Mouse (Mus musculus) lung, embryonic 16.5 days (tissue): Measurements from ENCODE around the gene Tuba3a. TPM values are rescaled to one million over a fixed set of nuclear protein-coding genes. Genes with fewer than 3 reads are reported as not detected.

Source experiments
- ATAC-seq: fragments of 200-750 bp; cut with Nextera tagmentation; 2 replicates; pipeline ENCODE4 v1.8.0; 2017; ENCODE audit warnings: low read depth, mild to moderate bottlenecking, moderate library complexity
- H3K27ac ChIP-seq: fragments of 300-500 bp; sonication (generic); 2 replicates; pipeline ENCODE4 v1.5.1; 2014; ENCODE audit warnings: mild to moderate bottlenecking, control low read depth, low read length
- H3K27me3 ChIP-seq: fragments of 300-500 bp; sonication (generic); 2 replicates; pipeline ENCODE4 v1.6.1; 2014; ENCODE audit warnings: low read depth, low read length, mixed read lengths; ENCODE audit not compliant: control insufficient read depth, insufficient read depth
- H3K36me3 ChIP-seq: fragments of 300-500 bp; sonication (generic); 2 replicates; pipeline ENCODE4 v1.6.1; 2014; ENCODE audit warnings: low read length; ENCODE audit not compliant: control insufficient read depth, insufficient read depth
- H3K4me1 ChIP-seq: fragments of 300-500 bp; sonication (generic); replicated peaks from 2 replicates; pipeline ENCODE4 v1.6.1; 2014; ENCODE audit warnings: low read length, mixed read lengths; ENCODE audit not compliant: control insufficient read depth, insufficient read depth
- H3K4me2 ChIP-seq: fragments of 300-500 bp; sonication (generic); 2 replicates; pipeline ENCODE4 v1.6.1; 2014; ENCODE audit warnings: low read depth, low read length, control low read depth
- H3K4me3 ChIP-seq: fragments of 300-500 bp; sonication (generic); 2 replicates; pipeline ENCODE4 v1.5.1; 2014; ENCODE audit warnings: mild to moderate bottlenecking, low read length, control low read depth
- H3K9ac ChIP-seq: fragments of 300-500 bp; sonication (generic); 2 replicates; pipeline ENCODE4 v1.6.1; 2014; ENCODE audit warnings: low read length, control low read depth
- H3K9me3 ChIP-seq: fragments of 300-500 bp; sonication (generic); 2 replicates; pipeline ENCODE4 v1.6.1; 2016; ENCODE audit warnings: low read length; ENCODE audit not compliant: control insufficient read depth
- WGBS: fragments of 180-500 bp; shearing (Covaris S2); extraction: QIAGEN DNeasy Blood & Tissue Kit; methylation state at CpG from one replicate; pipeline ENCODE4 v1.1.7; 2014; 5-methylcytosine and 5-hydroxymethylcytosine counted together
- polyA plus RNA-seq: library from polyadenylated mRNA; unstranded; fragments of >200 nt; fragmentation: Nextera tagmentation; extraction: Ambion mirVana; gene quantifications from 2 replicates; pipeline ENCODE4 v1.2.1, GENCODE M21; 2015

The Tuba3a gene
- polyA plus RNA-seq, 1 experiment from 2014 or later = 0.16 TPM

DNA sequence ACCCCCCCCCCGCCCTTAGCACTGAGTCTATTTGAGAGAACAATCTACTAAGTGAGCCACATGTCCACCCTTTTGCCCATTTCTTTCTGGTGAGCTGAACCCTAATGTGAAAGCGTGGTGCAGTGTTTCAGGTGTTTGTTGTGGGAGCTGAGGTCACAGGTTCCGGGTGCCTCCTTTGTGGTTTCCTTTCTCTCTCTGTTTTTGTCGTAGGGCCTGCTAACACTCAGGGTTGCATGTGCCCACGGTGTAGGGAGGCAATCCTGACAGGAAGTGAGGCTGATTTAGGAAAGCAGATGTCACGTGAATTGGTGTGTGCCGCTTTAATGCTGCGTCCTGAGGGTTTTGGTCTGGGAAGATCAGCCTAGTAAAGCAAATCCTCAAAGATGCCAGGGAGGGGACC lies 44.3 kb downstream of the Tuba3a start:
- no peak for ATAC-seq
- no peaks in the 10 kb centered on the region for H3K9me3 ChIP-seq
- H3K4me2 ChIP-seq = no peak overlapping the region
- no peaks in the 10 kb centered on the region for H3K27me3 ChIP-seq
- WGBS = 73% methylated on average over 8 of the region's 8 CpGs
- no peaks in the 10 kb centered on the region; the same call in 1 of the 2 replicates for H3K4me1 ChIP-seq
- no peak overlapping the region for H3K9ac ChIP-seq
- no peak overlapping the region for H3K4me3 ChIP-seq
- H3K36me3 ChIP-seq = no peaks in the 10 kb centered on the region
- no peak overlapping the region for H3K27ac ChIP-seq

DNA sequence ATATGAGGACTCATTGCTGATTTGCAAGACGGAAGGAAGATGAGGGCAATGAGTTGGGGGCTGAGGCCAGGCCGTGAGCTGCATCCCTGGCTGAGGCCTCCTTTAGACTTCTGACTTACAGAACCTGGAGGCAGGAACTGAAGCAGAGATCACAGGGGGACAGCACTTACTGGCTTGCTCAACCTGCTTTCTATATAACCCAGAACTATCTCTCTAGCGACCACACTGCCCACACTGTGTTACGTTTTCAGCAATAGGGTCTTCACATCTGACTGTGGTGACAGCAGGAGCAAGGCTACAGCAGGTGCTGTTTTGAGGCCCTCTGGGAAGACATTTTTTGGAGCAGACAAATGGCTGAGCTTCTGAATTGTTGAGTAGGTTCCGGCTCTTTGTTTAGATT lies 45.2 kb downstream of the Tuba3a start:
- no peak overlapping the region for H3K27ac ChIP-seq
- no peak overlapping the region for H3K9ac ChIP-seq
- ATAC-seq = no peak
- WGBS = 68% methylated on average over 5 of the region's 5 CpGs
- H3K4me2 ChIP-seq = no peak overlapping the region
- H3K27me3 ChIP-seq = no peaks in the 10 kb centered on the region
- H3K9me3 ChIP-seq = no peaks in the 10 kb centered on the region
- H3K4me1 ChIP-seq = no peaks in the 10 kb centered on the region; the same call in 1 of the 2 replicates
- no peak overlapping the region for H3K4me3 ChIP-seq
- no peaks in the 10 kb centered on the region for H3K36me3 ChIP-seq

DNA sequence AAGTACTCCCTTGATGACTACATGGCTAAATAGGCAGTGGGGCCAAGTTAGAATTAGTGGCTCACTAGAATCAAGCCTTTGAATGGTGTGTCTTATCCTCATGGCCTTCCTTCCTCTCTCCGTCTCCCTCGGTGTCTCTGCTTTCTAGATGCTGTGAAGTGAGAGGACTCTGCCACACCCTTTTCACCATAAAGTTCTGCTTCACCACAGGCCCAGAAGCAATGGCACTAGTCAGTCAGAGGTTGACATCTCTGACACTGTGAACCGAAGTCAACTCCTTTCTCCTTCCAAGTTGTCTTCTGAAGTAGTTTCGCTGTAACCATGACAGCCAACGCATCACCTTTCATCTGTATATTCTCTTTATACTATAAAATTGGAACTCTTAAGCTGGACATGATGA lies 46.3 kb downstream of the Tuba3a start:
- Histone ChIP-seq H3K27me3 (no peaks in the 10 kb centered on the region), H3K4me2 (no peak overlapping the region), H3K4me1 (peaks cover 2% of the 10 kb centered on the region; the same call in 1 of the 2 replicates), H3K4me3 (no peak overlapping the region), H3K27ac (no peak overlapping the region), H3K9ac (no peak overlapping the region), H3K9me3 (no peaks in the 10 kb centered on the region), H3K36me3 (no peaks in the 10 kb centered on the region)
- WGBS = 89% methylated on average over 5 of the region's 5 CpGs
- ATAC-seq = no peak

DNA sequence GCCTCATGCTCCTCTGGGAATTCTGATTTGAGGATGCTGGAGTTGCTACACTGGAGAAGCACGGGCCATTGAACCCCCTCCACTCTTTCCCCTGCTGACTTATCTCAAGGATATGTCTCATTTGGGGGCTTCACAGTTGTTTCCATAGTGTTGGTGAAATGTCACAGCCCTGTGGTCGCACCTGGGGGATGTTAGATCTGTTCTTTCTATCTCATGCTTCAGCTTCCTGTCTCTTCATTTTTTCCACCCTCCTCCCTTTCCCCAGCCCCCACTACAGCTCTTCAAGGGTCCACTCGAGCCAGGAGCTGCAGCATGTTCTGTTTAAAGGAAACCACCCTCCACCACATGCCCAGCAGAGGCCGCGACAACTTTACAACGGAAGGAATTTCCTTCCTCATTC lies 47.4 kb downstream of the Tuba3a start:
- no peak overlapping the region for H3K27ac ChIP-seq
- no peaks in the 10 kb centered on the region for H3K9me3 ChIP-seq
- H3K27me3 ChIP-seq = no peaks in the 10 kb centered on the region
- H3K4me1 ChIP-seq = peaks cover 8% of the 10 kb centered on the region; the same call in 1 of the 2 replicates
- no peak overlapping the region for H3K9ac ChIP-seq
- ATAC-seq = peak; percentile 34; the same call in 1 of the 2 replicates
- no peak overlapping the region for H3K4me3 ChIP-seq
- 27% methylated on average over 6 of the region's 6 CpGs for WGBS
- H3K4me2 ChIP-seq = no peak overlapping the region
- no peaks in the 10 kb centered on the region for H3K36me3 ChIP-seq

DNA sequence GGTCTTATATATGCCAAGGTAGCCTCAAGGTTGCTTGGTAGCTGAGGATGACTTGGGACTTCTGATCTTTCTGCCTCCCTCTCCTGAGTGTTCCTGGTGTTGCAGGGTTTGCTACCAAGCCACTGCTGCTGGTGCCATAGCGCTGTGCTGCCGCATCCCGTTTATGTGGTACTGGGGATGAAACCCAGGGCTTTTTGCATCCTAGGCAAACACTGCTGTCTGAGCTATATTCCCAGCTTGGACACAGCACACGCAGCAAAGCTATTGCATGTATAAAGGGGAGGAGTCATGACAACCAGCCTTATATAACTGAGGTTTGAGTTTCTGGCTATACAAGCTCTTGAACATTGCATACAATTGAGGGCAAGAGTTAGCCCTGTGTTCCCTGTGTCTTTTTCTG lies 48.4 kb downstream of the Tuba3a start:
- Histone ChIP-seq H3K27me3 (no peaks in the 10 kb centered on the region), H3K9ac (no peak overlapping the region), H3K4me3 (no peak overlapping the region), H3K27ac (no peak overlapping the region), H3K36me3 (no peaks in the 10 kb centered on the region), H3K9me3 (no peaks in the 10 kb centered on the region), H3K4me1 (peaks cover 9% of the 10 kb centered on the region; the same call in 1 of the 2 replicates), H3K4me2 (no peak overlapping the region)
- whole genome bisulfite sequencing = 76% methylated on average over 4 of the region's 4 CpGs
- ATAC-seq = no peak

DNA sequence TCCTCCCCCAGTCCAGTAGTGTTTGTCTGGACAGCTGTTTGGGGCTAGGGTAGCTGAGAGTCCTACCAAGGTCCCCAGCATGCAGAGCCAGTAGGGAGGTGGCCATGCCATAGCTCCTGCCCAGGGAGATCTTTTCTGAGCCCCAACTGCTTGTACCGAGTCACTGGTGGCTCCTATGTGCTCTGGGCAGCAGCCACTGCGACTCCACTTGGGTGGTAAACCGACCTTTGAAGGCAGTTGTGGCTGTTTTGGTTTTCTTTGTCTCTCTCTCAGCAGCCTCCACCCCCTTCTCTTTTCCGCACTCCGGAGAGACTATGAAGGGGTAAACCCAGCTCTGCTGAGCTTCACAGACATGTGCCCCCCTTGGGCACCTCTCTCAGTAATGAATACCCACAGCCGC lies 49.1 kb downstream of the Tuba3a start, which contains the start of gene Cd27:
Gene Cd27 (minus strand): TSS at position 229 of the 400 bp plus-strand sequence.
- H3K4me3 ChIP-seq = no peak within 1 kb of the TSS

DNA sequence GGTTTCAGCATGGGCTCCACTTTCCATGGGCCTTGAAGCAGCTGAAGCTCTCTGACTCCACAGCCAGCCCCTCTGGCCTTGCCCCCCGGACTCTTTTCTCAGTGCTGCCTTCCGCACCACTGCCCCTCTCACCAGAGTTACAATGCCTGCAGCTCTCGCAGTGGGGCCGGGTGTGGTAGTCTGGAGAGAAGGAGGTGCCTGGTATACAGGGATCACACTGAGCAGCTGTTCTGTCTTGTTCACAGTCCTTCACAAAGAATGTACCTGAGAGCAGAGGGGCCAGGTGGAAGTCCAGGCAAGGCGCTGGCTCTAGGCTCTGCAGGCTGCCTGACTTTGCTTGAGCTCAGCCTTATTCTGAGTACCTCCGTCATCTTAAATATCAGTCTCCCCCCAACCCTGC lies 49.5 kb downstream of the Tuba3a start:
- 77% methylated on average over 6 of the region's 6 CpGs for WGBS
- Histone ChIP-seq H3K27me3 (no peaks in the 10 kb centered on the region), H3K4me3 (no peak overlapping the region), H3K27ac (no peak overlapping the region), H3K9ac (0 out of 2 replicates have a peak overlapping the region, but pooled peaks have one; percentile 2), H3K9me3 (no peaks in the 10 kb centered on the region), H3K4me1 (peaks cover 16% of the 10 kb centered on the region; the same call in 1 of the 2 replicates), H3K4me2 (no peak overlapping the region), H3K36me3 (no peaks in the 10 kb centered on the region)
- ATAC-seq = no peak

More for the DNA sequence above, 49.1 kb downstream of the Tuba3a start, which contains the start of gene Cd27:
- no peak for ATAC-seq
- no peaks in the 10 kb centered on the region for H3K9me3 ChIP-seq
- WGBS = 47% methylated on average over 6 of the region's 6 CpGs
- H3K4me2 ChIP-seq = no peak within 1 kb of the TSS
- no peaks in the 10 kb centered on the region for H3K27me3 ChIP-seq
- peak within 1 kb of the TSS; percentile 34; the same call in 1 of the 2 replicates for H3K9ac ChIP-seq
- H3K4me1 ChIP-seq = peaks cover 15% of the 10 kb centered on the region; the same call in 1 of the 2 replicates
- no peaks in the 10 kb centered on the region for H3K36me3 ChIP-seq
- H3K27ac ChIP-seq = no peak within 1 kb of the TSS

DNA sequence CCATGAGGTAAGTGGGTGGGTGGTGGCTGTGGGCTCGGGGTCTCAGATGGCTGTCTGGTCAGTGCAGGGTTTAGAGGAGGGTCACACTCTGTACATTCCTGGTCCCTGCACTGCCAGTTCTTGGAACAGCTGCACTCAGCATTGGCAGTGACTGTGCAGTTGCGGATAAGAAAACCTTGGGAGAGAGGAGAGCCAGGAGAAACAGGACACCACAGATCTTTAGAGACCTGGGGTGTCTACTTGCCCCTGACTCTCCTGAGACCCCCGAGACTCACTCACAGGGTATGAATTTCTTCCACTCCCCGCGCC lies 51.4 kb downstream of the Tuba3a start:
- Histone ChIP-seq H3K27ac (peak overlapping the region; percentile 51; the same call in 1 of the 2 replicates), H3K9ac (0 out of 2 replicates have a peak overlapping the region, but pooled peaks have one; percentile 31), H3K27me3 (no peaks in the 10 kb centered on the region)

DNA sequence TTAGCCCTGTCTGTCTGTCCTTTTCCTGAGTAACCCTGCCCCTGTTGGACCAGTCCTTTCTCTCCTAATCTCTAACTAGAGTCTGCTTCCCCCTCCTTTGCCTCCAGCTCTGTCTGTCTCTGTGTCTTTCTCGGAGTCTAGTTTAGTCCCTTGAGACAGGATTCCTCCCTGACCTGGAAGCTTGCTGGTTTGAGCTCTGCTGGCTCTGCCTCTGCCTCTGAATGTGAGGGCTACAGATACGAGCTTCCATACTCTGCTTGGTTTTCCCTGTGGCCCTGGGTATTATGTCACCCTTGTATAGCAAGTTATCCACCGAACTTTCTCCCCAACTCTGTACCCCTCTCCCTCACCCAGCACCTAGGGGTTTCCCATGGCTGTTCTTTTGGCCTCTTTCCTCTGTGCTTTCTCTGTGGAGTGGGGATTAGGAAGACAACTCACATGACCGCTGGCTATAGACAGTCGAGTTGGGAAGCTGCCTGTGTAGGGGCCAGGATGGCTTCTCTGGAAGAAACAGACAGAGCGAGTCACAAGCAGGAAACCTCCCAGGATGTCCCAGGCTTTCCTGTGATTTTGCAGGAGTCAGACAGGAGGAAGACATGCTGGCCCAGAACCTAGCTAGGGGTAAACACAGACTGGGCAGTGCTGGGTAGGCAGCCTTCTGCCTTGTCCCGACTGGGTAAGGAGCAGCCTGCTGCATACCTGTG lies 51.9 kb downstream of the Tuba3a start:
- peaks cover 16% of the 10 kb centered on the region; the same call in 1 of the 2 replicates for H3K4me1 ChIP-seq
- WGBS = 43% methylated on average over 7 of the region's 7 CpGs
- H3K4me3 ChIP-seq = no peak overlapping the region
- H3K27me3 ChIP-seq = no peaks in the 10 kb centered on the region
- H3K9me3 ChIP-seq = no peaks in the 10 kb centered on the region
- peak overlapping the region; percentile 51 for H3K27ac ChIP-seq
- H3K36me3 ChIP-seq = no peaks in the 10 kb centered on the region
- peak overlapping the region; percentile 6; the same call in 1 of the 2 replicates for H3K4me2 ChIP-seq
- peak overlapping the region; percentile 31; the same call in 1 of the 2 replicates for H3K9ac ChIP-seq
- ATAC-seq = peak; percentile 44; the same call in 1 of the 2 replicates

More for the DNA sequence above, 51.4 kb downstream of the Tuba3a start:
- H3K4me1 ChIP-seq = peaks cover 16% of the 10 kb centered on the region; the same call in 1 of the 2 replicates
- H3K4me3 ChIP-seq = no peak overlapping the region
- peak overlapping the region; percentile 6; the same call in 1 of the 2 replicates for H3K4me2 ChIP-seq
- H3K9me3 ChIP-seq = no peaks in the 10 kb centered on the region
- no peak for ATAC-seq
- H3K36me3 ChIP-seq = no peaks in the 10 kb centered on the region
- 43% methylated on average over 5 of the region's 5 CpGs for whole genome bisulfite sequencing
